Mouse (Mus musculus): ENCODE results near the gene D430019H16Rik. TPM values are rescaled to one million over a fixed set of nuclear protein-coding genes. Genes with fewer than 3 reads are reported as not detected.
A peak's percentile ranks its signal among the peaks of the same experiment; 100 is the strongest.

D430019H16Rik gene
- total and polyA plus RNA-seq, 2 experiments: 0.65 to 0.92 TPM

DNA sequence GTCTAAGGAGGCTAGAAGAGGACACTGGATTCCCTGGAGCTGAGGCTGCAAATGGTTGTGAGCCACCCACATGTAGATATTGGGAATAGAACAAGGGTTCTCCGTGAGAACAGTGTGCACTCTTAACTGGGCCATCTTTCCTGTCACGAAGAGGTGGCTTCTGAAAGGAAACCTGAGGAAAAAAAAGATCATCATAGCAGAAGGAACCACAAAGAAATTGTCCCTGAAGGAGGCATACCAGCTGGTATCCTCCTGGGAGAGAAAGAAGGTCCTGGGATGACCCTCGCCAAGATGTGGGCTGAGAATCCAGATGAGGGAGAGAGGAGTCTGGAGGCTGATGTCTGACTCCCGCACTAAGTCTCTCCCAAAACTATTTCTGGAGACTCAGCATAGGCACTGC, 4.4 kb upstream of the D430019H16Rik start:
- H3K4me3 ChIP-seq (ENCODE audit: insufficient read depth, low read depth, low read length): no peak overlapping the region
- no peak overlapping the region for H3K27ac ChIP-seq (replicated peaks; ENCODE audit: insufficient read depth, low read depth, low read length)
- H3K79me2 ChIP-seq (ENCODE audit: control insufficient read depth, insufficient read depth, low read length): no peaks in the 10 kb centered on the region
- no peak for DNase-seq (ENCODE audit: extremely low read depth, low read depth, low spot score)
- H3K27me3 ChIP-seq (ENCODE audit: control insufficient read depth, insufficient read depth, low read length): peaks cover 3% of the 10 kb centered on the region; the same call in 1 of the 2 replicates
- H3K36me3 ChIP-seq (ENCODE audit: control insufficient read depth, insufficient read depth, low read length): no peaks in the 10 kb centered on the region
- 65% methylated on average over 4 of the region's 4 CpGs for WGBS
- no peaks in the 10 kb centered on the region for H3K4me1 ChIP-seq (ENCODE audit: control insufficient read depth, insufficient read depth, low read length)
- no peak overlapping the region for H3K9ac ChIP-seq (ENCODE audit: low read depth, low read length)
- TF ChIP-seq POLR2A (IDR thresholded peaks at IDR 0.05; ENCODE audit: extremely low read depth, insufficient read depth, low read length): no peak
- TF ChIP-seq CTCF (IDR thresholded peaks at IDR 0.05; ENCODE audit: low read depth, low read length): no peak

GRCm38 (mm10) chr12:105454258-105455062, 804 bp downstream of the D430019H16Rik start:
- Histone ChIP-seq H3K36me3 (ENCODE audit: control insufficient read depth, insufficient read depth, low read length) (no peaks in the 10 kb centered on the region), H3K79me2 (ENCODE audit: control insufficient read depth, insufficient read depth, low read length) (no peaks in the 10 kb centered on the region), H3K9ac (ENCODE audit: low read depth, low read length) (no peak overlapping the region; the same call in 1 of the 2 replicates), H3K4me1 (ENCODE audit: control insufficient read depth, insufficient read depth, low read length) (no peaks in the 10 kb centered on the region), H3K27me3 (ENCODE audit: control insufficient read depth, insufficient read depth, low read length) (peaks cover 5% of the 10 kb centered on the region; the same call in 1 of the 2 replicates), H3K27ac (replicated peaks; ENCODE audit: insufficient read depth, low read depth, low read length) (no peak overlapping the region), H3K4me3 (ENCODE audit: insufficient read depth, low read depth, low read length) (peak overlapping the region; percentile 49)
- WGBS: 6% methylated on average over 21 of the region's 21 CpGs
- TF ChIP-seq POLR2A (IDR thresholded peaks at IDR 0.05; ENCODE audit: extremely low read depth, insufficient read depth, low read length) (no peak), CTCF (IDR thresholded peaks at IDR 0.05; ENCODE audit: low read depth, low read length) (no peak)
- DNase-seq (ENCODE audit: extremely low read depth, low read depth, low spot score): no peak

- Histone ChIP-seq H3K9ac (ENCODE audit: low read depth, low read length) (no peak overlapping the region), H3K27ac (replicated peaks; ENCODE audit: insufficient read depth, low read depth, low read length) (no peak overlapping the region), H3K4me1 (ENCODE audit: control insufficient read depth, insufficient read depth, low read length) (no peaks in the 10 kb centered on the region), H3K27me3 (ENCODE audit: control insufficient read depth, insufficient read depth, low read length) (peaks cover 5% of the 10 kb centered on the region; the same call in 1 of the 2 replicates), H3K4me3 (ENCODE audit: insufficient read depth, low read depth, low read length) (no peak overlapping the region), H3K79me2 (ENCODE audit: control insufficient read depth, insufficient read depth, low read length) (no peaks in the 10 kb centered on the region), H3K36me3 (ENCODE audit: control insufficient read depth, insufficient read depth, low read length) (no peaks in the 10 kb centered on the region)
- DNase-seq (ENCODE audit: extremely low read depth, low read depth, low spot score): no peak
- TF ChIP-seq CTCF (IDR thresholded peaks at IDR 0.05; ENCODE audit: low read depth, low read length) (no peak), POLR2A (IDR thresholded peaks at IDR 0.05; ENCODE audit: extremely low read depth, insufficient read depth, low read length) (no peak)
- 7% methylated on average over 4 of the region's 4 CpGs for WGBS
Measured at GRCm38 (mm10) chr12:105455063-105455559, 1.5 kb downstream of the D430019H16Rik start.

GRCm38 (mm10) chr12:105458791-105459190, 5.1 kb downstream of the D430019H16Rik start:
- Histone ChIP-seq H3K27ac (replicated peaks; ENCODE audit: insufficient read depth, low read depth, low read length) (no peak overlapping the region), H3K4me3 (ENCODE audit: insufficient read depth, low read depth, low read length) (no peak overlapping the region), H3K9ac (ENCODE audit: low read depth, low read length) (no peak overlapping the region), H3K79me2 (ENCODE audit: control insufficient read depth, insufficient read depth, low read length) (no peaks in the 10 kb centered on the region), H3K27me3 (ENCODE audit: control insufficient read depth, insufficient read depth, low read length) (peaks cover 3% of the 10 kb centered on the region; the same call in 1 of the 2 replicates), H3K36me3 (ENCODE audit: control insufficient read depth, insufficient read depth, low read length) (no peaks in the 10 kb centered on the region), H3K4me1 (ENCODE audit: control insufficient read depth, insufficient read depth, low read length) (no peaks in the 10 kb centered on the region)
- no peak for TF ChIP-seq CTCF (IDR thresholded peaks at IDR 0.05; ENCODE audit: low read depth, low read length)
- no peak for TF ChIP-seq POLR2A (IDR thresholded peaks at IDR 0.05; ENCODE audit: extremely low read depth, insufficient read depth, low read length)
- DNase-seq (ENCODE audit: extremely low read depth, low read depth, low spot score): no peak
- WGBS: 89% methylated on average over 6 of the region's 6 CpGs

DNA sequence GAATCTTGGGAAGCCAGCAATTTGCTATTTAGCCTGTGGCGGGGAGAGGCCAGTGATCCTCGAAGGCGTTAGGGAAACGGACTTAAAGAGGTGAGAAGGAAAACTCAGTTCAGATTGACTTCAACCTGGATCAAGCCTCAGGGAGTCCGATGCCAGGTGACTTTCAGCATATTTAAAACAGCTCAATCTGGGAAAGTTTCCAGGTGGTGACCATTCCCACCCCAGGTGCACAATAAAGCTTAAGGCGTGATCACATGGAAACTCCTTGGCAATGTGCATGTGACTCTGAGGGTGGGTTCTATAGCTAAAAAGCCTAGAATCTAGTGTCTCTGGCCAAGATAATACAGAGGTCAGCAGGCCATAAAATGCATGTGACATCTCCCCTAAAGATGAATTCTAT, 7.4 kb downstream of the D430019H16Rik start:
- Histone ChIP-seq H3K27me3 (ENCODE audit: control insufficient read depth, insufficient read depth, low read length) (no peaks in the 10 kb centered on the region), H3K27ac (replicated peaks; ENCODE audit: insufficient read depth, low read depth, low read length) (no peak overlapping the region), H3K79me2 (ENCODE audit: control insufficient read depth, insufficient read depth, low read length) (no peaks in the 10 kb centered on the region), H3K36me3 (ENCODE audit: control insufficient read depth, insufficient read depth, low read length) (no peaks in the 10 kb centered on the region), H3K4me3 (ENCODE audit: insufficient read depth, low read depth, low read length) (no peak overlapping the region), H3K9ac (ENCODE audit: low read depth, low read length) (no peak overlapping the region), H3K4me1 (ENCODE audit: control insufficient read depth, insufficient read depth, low read length) (no peaks in the 10 kb centered on the region)
- no peak for TF ChIP-seq POLR2A (IDR thresholded peaks at IDR 0.05; ENCODE audit: extremely low read depth, insufficient read depth, low read length)
- no peak for TF ChIP-seq CTCF (IDR thresholded peaks at IDR 0.05; ENCODE audit: low read depth, low read length)
- WGBS: 86% methylated on average over 6 of the region's 6 CpGs
- DNase-seq (ENCODE audit: extremely low read depth, low read depth, low spot score): no peak

GRCm38 (mm10) chr12:105469026-105469425, 15.4 kb downstream of the D430019H16Rik start:
- no peak for DNase-seq (ENCODE audit: extremely low read depth, low read depth, low spot score)
- 81% methylated on average over 8 of the region's 8 CpGs for WGBS

More at GRCm38 (mm10) chr12:105469026-105469425, 15.4 kb downstream of the D430019H16Rik start:
- H3K4me1 ChIP-seq (ENCODE audit: control insufficient read depth, insufficient read depth, low read length): no peaks in the 10 kb centered on the region
- H3K27me3 ChIP-seq (ENCODE audit: control insufficient read depth, insufficient read depth, low read length): no peaks in the 10 kb centered on the region
- TF ChIP-seq CTCF (IDR thresholded peaks at IDR 0.05; ENCODE audit: low read depth, low read length) (no peak), POLR2A (IDR thresholded peaks at IDR 0.05; ENCODE audit: extremely low read depth, insufficient read depth, low read length) (no peak)
- H3K9ac ChIP-seq (ENCODE audit: low read depth, low read length): no peak overlapping the region
- no peaks in the 10 kb centered on the region for H3K36me3 ChIP-seq (ENCODE audit: control insufficient read depth, insufficient read depth, low read length)
- H3K27ac ChIP-seq (replicated peaks; ENCODE audit: insufficient read depth, low read depth, low read length): peak overlapping the region; percentile 37; the same call in 1 of the 2 replicates
- H3K79me2 ChIP-seq (ENCODE audit: control insufficient read depth, insufficient read depth, low read length): no peaks in the 10 kb centered on the region
- H3K4me3 ChIP-seq (ENCODE audit: insufficient read depth, low read depth, low read length): no peak overlapping the region

Measured in liver, adult 2 months (tissue).